9 mouse cellular contexts compared by ENCODE assay signal in genomic region chr9:58268384-58269313, GRCm38 (mm10). TPM values are rescaled to one million over a fixed set of nuclear protein-coding genes. Genes with fewer than 3 reads are reported as not detected.
DNase-seq lines count a peak whose midpoint lies in the region; ATAC-seq and TF ChIP-seq lines count a peak whose summit lies in the region.
"Had no signal": no experiment of that assay in that cellular context is flagged by ENCODE, and none has a peak within 500 bp of the region (broad histone marks: within the 10 kb centered on the region; RNA-seq: fewer than 3 reads in every experiment).

No protein-coding gene starts in this region.

- peak; percentile 81 for DNase-seq in hindbrain, embryonic 11.5 days (ENCODE audit: low spot score)
- DNase-seq in B cell, adult 2 months, result peak; percentile 85 to 87
- no peak for DNase-seq in Patski (ENCODE audit: low read depth, low spot score)
- DNase-seq in embryonic facial prominence, embryonic 10.5 days (ENCODE audit: low spot score), result peak; percentile 67
- peak; percentile 49 to 57 for DNase-seq in left cerebral cortex, postnatal 25 days (ENCODE audit: low spot score in 2 of 2)

- intact Hi-C loops in left cerebral cortex, postnatal 25 days (cut with DNase I), result no loop called here

- no peaks in the 10 kb centered on the region for H3K9me3 ChIP-seq in hindbrain, embryonic 11.5 days (ENCODE audit: control insufficient read depth, low read length)
- no peaks in the 10 kb centered on the region for H3K9me3 ChIP-seq in hindbrain, embryonic 13.5 days
- H3K9me3 ChIP-seq in embryonic facial prominence, embryonic 10.5 days, result no peaks in the 10 kb centered on the region

- peak; percentile 84 for TF ChIP-seq CTCF in Patski (IDR thresholded peaks at IDR 0.05)
- TF ChIP-seq CTCF in olfactory bulb, adult 2 months (IDR thresholded peaks at IDR 0.05; ENCODE audit: insufficient read depth, low read depth, low read length), result 0 out of 2 replicates have a peak, but pooled peaks have one; percentile 6

- H3K4me2 ChIP-seq in hindbrain, embryonic 11.5 days (replicated peaks; ENCODE audit: low read depth, low read length), result no peak overlapping the region
- H3K4me2 ChIP-seq in hindbrain, embryonic 13.5 days, result no peak overlapping the region

- POLR2A ChIA-PET in Patski (lab: Charles Lee), result no interaction called here

- in situ Hi-C loops in Patski (cut with MboI; ENCODE audit: low pct_unique_long_range_greater_than_20kb), result no loop called here

- H3K36me3 ChIP-seq in hindbrain, embryonic 11.5 days (ENCODE audit: control insufficient read depth, insufficient read depth, low read length), result no peaks in the 10 kb centered on the region
- H3K36me3 ChIP-seq in hindbrain, embryonic 13.5 days, result peaks cover 7% of the 10 kb centered on the region
- no peaks in the 10 kb centered on the region; the same call in 1 of the 2 replicates for H3K36me3 ChIP-seq in embryonic facial prominence, embryonic 10.5 days (replicated peaks)

- CTCF ChIA-PET in Patski (lab: Charles Lee), result interaction anchor here (0.7 to 1.0 kb wide), 3 partner anchors 12 to 26 kb away, joined by 3 read pairs; no protein-coding TSS in a partner anchor

- no peaks in the 10 kb centered on the region for H3K4me1 ChIP-seq in hindbrain, embryonic 11.5 days (replicated peaks; ENCODE audit: control insufficient read depth, insufficient read depth, low read length)
- peaks cover 8% of the 10 kb centered on the region; the same call in 1 of the 2 replicates for H3K4me1 ChIP-seq in hindbrain, embryonic 13.5 days (replicated peaks)
- peaks cover 19% of the 10 kb centered on the region for H3K4me1 ChIP-seq in embryonic facial prominence, embryonic 10.5 days
- 0 out of 2 replicates have a peak, but pooled peaks cover 2% of the 10 kb centered on the region for H3K4me1 ChIP-seq in olfactory bulb, adult 2 months (ENCODE audit: control insufficient read depth, insufficient read depth, low read length)

- no peak overlapping the region for H3K9ac ChIP-seq in hindbrain, embryonic 11.5 days (ENCODE audit: low read depth, low read length)
- no peak overlapping the region for H3K9ac ChIP-seq in hindbrain, embryonic 13.5 days

- no peak overlapping the region for H3K27ac ChIP-seq in hindbrain, embryonic 11.5 days (ENCODE audit: low read depth, low read length)
- no peak overlapping the region for H3K27ac ChIP-seq in hindbrain, embryonic 13.5 days
- H3K27ac ChIP-seq in embryonic facial prominence, embryonic 10.5 days (replicated peaks), result no peak overlapping the region
- H3K27ac ChIP-seq in olfactory bulb, adult 2 months (ENCODE audit: insufficient read depth, low read depth, low read length), result no peak overlapping the region

- H3K4me3 ChIP-seq in hindbrain, embryonic 11.5 days (ENCODE audit: low read depth, low read length), result no peak overlapping the region
- no peak overlapping the region for H3K4me3 ChIP-seq in hindbrain, embryonic 13.5 days
- H3K4me3 ChIP-seq in embryonic facial prominence, embryonic 10.5 days, result no peak overlapping the region
- no peak overlapping the region for H3K4me3 ChIP-seq in olfactory bulb, adult 2 months (ENCODE audit: insufficient read depth, low read depth, low read length)
- H3K4me3 ChIP-seq: erythroblast, embryonic 14.5 days had no signal

- whole genome bisulfite sequencing in hindbrain, embryonic 11.5 days, result 58% methylated on average over 12 of the region's 12 CpGs
- 63% methylated on average over 12 of the region's 12 CpGs for WGBS in hindbrain, embryonic 13.5 days
- WGBS in embryonic facial prominence, embryonic 10.5 days, result 60% methylated on average over 12 of the region's 12 CpGs
- 57% methylated on average over 12 of the region's 12 CpGs for WGBS in olfactory bulb, adult 2 months

- no peak for TF ChIP-seq POLR2A in olfactory bulb, adult 2 months (IDR thresholded peaks at IDR 0.05; ENCODE audit: insufficient read depth, low read depth, low read length)

- ATAC-seq in hindbrain, embryonic 11.5 days (ENCODE audit: low FRiP score), result no peak
- ATAC-seq in hindbrain, embryonic 13.5 days (ENCODE audit: low FRiP score), result no peak
- ATAC-seq in Patski, result no peak
- no peak for ATAC-seq in activated CD4-positive, CD25-positive, alpha-beta regulatory T cell, adult 4 months

- H3K27me3 ChIP-seq in hindbrain, embryonic 11.5 days (ENCODE audit: control insufficient read depth, insufficient read depth, low read length), result no peaks in the 10 kb centered on the region
- no peaks in the 10 kb centered on the region for H3K27me3 ChIP-seq in hindbrain, embryonic 13.5 days
- H3K27me3 ChIP-seq in Patski, result no peaks in the 10 kb centered on the region
- H3K27me3 ChIP-seq in embryonic facial prominence, embryonic 10.5 days (replicated peaks; ENCODE audit: low read depth, poor library complexity, severe bottlenecking), result no peaks in the 10 kb centered on the region

RNA-seq across cellular contexts. Expression of gene Stoml1, which starts 15.7 kb away (rescaled TPM):
- polyA plus RNA-seq in hindbrain, embryonic 11.5 days (2014; fragmentation: Nextera tagmentation; extraction: Ambion mirVana), result 31.2 and 35.7 TPM in 2 replicates
- 105 and 116 TPM in 2 replicates for polyA plus RNA-seq in hindbrain, embryonic 13.5 days (2015; fragmentation: Nextera tagmentation; extraction: Ambion mirVana)
- polyA plus RNA-seq in Patski (2021), result 45.8 TPM
- 28.4 and 30.2 TPM in 2 replicates for polyA plus RNA-seq in embryonic facial prominence, embryonic 10.5 days (2016; fragmentation: Nextera tagmentation; extraction: Ambion mirVana)
- 10 to 100 TPM; 64.3 to 71.4 TPM for total RNA-seq in left cerebral cortex, postnatal 25 days (2021)
- not detected in 2 replicates for polyA plus RNA-seq in olfactory bulb, adult 2 months (2012; ENCODE audit: insufficient read depth, insufficient read length, low replicate concordance, missing spikeins)
- polyA plus RNA-seq in activated CD4-positive, CD25-positive, alpha-beta regulatory T cell, adult 4 months (2017; shearing (Covaris generic)), result 10 to 100 TPM; 21.1 to 23.9 TPM
- polyA plus RNA-seq: erythroblast, embryonic 14.5 days had no signal

RNA-seq across cellular contexts. Expression of gene Pml, which starts 19.1 kb away (rescaled TPM):
- 6.4 and 8.3 TPM in 2 replicates for polyA plus RNA-seq in hindbrain, embryonic 11.5 days (2014; fragmentation: Nextera tagmentation; extraction: Ambion mirVana)
- polyA plus RNA-seq in hindbrain, embryonic 13.5 days (2015; fragmentation: Nextera tagmentation; extraction: Ambion mirVana), result 4.0 and 4.7 TPM in 2 replicates
- 37.8 TPM for polyA plus RNA-seq in Patski (2021)
- 17.2 and 17.6 TPM in 2 replicates for polyA plus RNA-seq in embryonic facial prominence, embryonic 10.5 days (2016; fragmentation: Nextera tagmentation; extraction: Ambion mirVana)
- 10 to 100 TPM; 13.0 to 18.2 TPM for total RNA-seq in left cerebral cortex, postnatal 25 days (2021)
- not detected in 2 replicates for polyA plus RNA-seq in olfactory bulb, adult 2 months (2012; ENCODE audit: insufficient read depth, insufficient read length, low replicate concordance, missing spikeins)
- 10 to 100 TPM; 33.7 to 49.3 TPM for polyA plus RNA-seq in activated CD4-positive, CD25-positive, alpha-beta regulatory T cell, adult 4 months (2017; shearing (Covaris generic))

RNA-seq across cellular contexts. Expression of gene Loxl1, which starts 44.3 kb away (rescaled TPM):
- polyA plus RNA-seq in hindbrain, embryonic 11.5 days (2014; fragmentation: Nextera tagmentation; extraction: Ambion mirVana), result 11.0 and 11.9 TPM in 2 replicates
- 8.0 and 8.1 TPM in 2 replicates for polyA plus RNA-seq in hindbrain, embryonic 13.5 days (2015; fragmentation: Nextera tagmentation; extraction: Ambion mirVana)
- 139 TPM for polyA plus RNA-seq in Patski (2021)
- polyA plus RNA-seq in embryonic facial prominence, embryonic 10.5 days (2016; fragmentation: Nextera tagmentation; extraction: Ambion mirVana), result 7.0 and 11.9 TPM in 2 replicates
- 1 to 10 TPM; 2.0 to 2.6 TPM for total RNA-seq in left cerebral cortex, postnatal 25 days (2021)
- not detected in 2 replicates for polyA plus RNA-seq in olfactory bulb, adult 2 months (2012; ENCODE audit: insufficient read depth, insufficient read length, low replicate concordance, missing spikeins)
- not detected for polyA plus RNA-seq in activated CD4-positive, CD25-positive, alpha-beta regulatory T cell, adult 4 months (2017; shearing (Covaris generic))

Comparison
In these comparisons a context has a peak if more than half of its experiments do, and no peak if none do; other contexts are left out.
1. RNA of gene Stoml1, which starts 15.7 kb away (polyA plus RNA-seq): 105 to 116 TPM in hindbrain, embryonic 13.5 days, 45.8 TPM in Patski (single experiment), 31.2 to 35.7 TPM in hindbrain, embryonic 11.5 days, 28.4 to 30.2 TPM in embryonic facial prominence, embryonic 10.5 days and 21.1 to 23.9 TPM in activated CD4-positive, CD25-positive, alpha-beta regulatory T cell, adult 4 months; not detected in olfactory bulb, adult 2 months; every median in the first group is over 10 times any median in the second.
2. RNA of gene Loxl1, which starts 44.3 kb away (polyA plus RNA-seq): 139 TPM in Patski (single experiment); 7.0 to 11.9 TPM in embryonic facial prominence, embryonic 10.5 days, 11.0 to 11.9 TPM in hindbrain, embryonic 11.5 days, 8.0 to 8.1 TPM in hindbrain, embryonic 13.5 days, not detected in activated CD4-positive, CD25-positive, alpha-beta regulatory T cell, adult 4 months and not detected in olfactory bulb, adult 2 months; every median in the first group is over 10 times any median in the second.